Mouse (Mus musculus) embryonic fibroblast, embryonic 13.5 days (primary cell): Measurements from ENCODE around the gene Crocc.

Experiments
- CTCF ChIP-seq: IDR thresholded peaks from 2 replicates; pipeline ENCODE4 v1.5.1; 2011; ENCODE audit warnings: mild to moderate bottlenecking, control low read depth, low read length, moderate library complexity, borderline replicate concordance; ENCODE audit not compliant: insufficient read depth
- POLR2A ChIP-seq: IDR thresholded peaks from 2 replicates; pipeline ENCODE4 v1.6.1; 2011; ENCODE audit warnings: low read depth, mild to moderate bottlenecking, control low read depth, low read length, moderate library complexity

DNA sequence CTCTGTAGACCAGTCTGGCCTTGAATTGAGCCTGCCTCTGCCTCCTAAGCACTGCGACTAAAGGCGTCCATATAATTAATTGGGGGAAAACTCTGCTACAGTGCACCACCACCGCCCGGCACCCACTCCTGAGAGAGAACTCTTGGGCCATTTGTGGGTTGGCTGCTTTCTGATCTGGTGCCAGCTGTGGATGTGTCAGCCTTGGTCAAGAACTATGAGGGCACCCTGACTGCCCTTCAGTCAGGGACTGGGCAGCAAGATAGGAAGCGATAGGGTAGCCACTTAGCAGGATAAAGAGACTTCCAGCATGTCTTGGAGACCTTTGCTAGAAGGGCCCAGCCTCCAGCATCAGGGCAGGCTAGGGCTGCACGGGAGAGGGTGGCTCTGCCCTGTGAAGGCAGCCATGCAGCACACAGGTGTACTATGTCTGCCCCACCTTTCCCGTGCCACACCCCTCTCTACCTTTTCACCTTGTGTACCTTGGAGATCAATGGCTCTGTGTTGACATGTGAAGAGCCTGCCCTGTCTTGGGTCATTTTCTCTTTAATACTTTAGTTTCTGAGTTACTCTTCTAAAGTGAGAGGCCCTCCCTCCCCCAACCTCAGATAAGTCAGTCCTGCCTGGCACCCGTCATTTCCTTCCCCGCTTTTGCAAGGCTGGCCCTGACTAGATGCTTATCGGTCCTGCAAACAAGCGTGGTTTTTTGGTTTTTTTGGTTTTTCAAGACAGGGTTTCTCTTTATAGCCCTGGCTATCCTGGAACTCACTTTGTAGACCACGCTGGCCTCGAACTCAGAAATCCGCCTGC lies 82.3 kb downstream of the Crocc start:
- TF ChIP-seq POLR2A, result no peak
- no peak for TF ChIP-seq CTCF
